Mouse (Mus musculus) embryo, embryonic 11.5 days (tissue): ENCODE data around the gene Atoh7.

Source experiments
- DNase-seq: peaks from one replicate; pipeline ENCODE4 v3.0.0-alpha.2; 2012; ENCODE audit warnings: low read depth, low spot score

Gene Atoh7

DNA sequence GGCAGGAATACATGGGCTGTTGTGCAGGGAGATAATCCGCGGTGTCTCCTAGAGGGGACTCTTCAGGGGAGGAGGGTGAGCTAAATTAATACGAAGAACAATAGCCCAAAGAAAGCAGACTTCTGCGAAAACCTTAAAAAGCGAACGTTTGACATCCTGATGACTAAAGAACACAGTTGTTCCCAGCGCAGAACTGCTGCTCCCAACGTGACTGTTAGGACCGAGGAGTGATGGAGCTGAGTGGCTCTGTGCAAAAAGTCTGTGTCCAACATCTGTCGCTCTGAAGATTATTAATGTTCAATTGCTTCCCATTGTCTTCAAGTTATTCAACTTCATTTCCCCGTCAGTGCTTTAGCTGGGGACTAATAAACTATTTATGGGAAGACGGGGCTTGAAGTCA is 1.3 kb upstream of the Atoh7 start:
- no peak for DNase-seq

DNA sequence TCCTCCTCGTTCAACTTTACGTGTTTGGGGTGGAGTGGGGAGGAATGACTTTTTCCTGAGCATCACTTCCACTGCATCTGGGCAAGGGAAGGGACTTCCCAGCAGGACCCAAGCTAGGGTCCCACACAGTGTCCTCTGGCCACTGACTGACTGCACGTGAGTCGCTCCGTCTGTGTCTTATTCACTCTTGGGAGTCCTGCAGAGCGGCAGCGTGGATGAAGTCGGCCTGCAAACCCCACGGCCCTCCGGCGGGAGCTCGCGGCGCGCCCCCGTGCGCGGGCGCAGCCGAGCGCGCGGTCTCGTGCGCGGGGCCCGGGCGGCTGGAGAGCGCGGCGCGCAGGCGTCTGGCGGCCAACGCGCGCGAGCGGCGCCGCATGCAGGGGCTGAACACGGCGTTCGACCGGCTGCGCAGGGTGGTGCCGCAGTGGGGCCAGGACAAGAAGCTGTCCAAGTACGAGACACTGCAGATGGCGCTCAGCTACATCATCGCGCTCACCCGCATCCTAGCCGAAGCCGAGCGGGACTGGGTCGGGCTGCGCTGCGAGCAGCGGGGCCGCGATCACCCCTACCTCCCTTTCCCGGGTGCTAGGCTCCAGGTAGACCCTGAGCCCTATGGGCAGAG is 601 bp downstream of the Atoh7 start:
- DNase-seq, result no peak

DNA sequence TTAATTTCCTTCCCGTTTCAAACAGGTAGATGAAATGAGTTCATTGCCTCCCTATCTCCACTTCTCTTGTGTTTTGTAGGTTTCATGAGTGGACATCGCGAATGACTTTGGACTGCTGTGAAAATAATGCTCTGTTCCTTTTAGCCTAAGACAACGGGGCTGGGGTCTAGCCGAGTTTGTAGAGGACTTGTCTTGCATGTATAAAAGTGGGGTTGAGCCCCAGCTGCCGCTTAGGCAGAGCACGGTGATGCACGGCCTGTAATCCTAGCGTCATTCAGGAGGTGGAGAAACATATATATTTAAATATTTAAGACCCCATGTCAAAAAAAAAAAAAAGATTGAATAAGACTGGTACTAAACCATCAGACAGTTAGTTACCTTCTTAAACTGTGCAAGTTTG is 1.2 kb downstream of the Atoh7 start:
- DNase-seq, result no peak

DNA sequence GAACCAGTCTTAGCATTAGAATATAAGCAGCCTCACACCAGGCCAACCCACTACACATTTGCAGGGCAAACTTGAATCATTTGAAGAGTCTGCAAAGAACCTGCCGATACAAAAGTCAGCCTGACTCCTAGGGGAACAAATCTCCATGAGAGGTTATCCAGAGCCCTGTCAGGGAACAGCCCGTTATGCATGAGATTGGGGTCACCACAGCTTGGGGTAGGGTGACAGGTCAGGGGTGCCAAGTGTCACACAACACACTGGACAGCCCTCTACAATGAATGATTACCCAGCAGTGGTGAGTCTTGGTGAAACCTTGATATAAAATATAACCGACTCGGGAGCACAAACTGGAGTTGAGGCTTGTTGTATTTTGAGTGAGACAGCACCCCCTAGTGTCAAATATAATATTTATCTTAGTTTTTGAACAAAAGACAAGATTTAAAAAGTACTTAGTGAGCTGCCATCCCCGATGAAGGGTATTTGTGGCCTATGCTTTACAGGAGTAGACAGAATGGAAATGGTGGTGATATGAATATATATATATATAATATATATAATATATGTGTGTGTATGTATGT is 13.7 kb downstream of the Atoh7 start:
- DNase-seq, result no peak

DNA sequence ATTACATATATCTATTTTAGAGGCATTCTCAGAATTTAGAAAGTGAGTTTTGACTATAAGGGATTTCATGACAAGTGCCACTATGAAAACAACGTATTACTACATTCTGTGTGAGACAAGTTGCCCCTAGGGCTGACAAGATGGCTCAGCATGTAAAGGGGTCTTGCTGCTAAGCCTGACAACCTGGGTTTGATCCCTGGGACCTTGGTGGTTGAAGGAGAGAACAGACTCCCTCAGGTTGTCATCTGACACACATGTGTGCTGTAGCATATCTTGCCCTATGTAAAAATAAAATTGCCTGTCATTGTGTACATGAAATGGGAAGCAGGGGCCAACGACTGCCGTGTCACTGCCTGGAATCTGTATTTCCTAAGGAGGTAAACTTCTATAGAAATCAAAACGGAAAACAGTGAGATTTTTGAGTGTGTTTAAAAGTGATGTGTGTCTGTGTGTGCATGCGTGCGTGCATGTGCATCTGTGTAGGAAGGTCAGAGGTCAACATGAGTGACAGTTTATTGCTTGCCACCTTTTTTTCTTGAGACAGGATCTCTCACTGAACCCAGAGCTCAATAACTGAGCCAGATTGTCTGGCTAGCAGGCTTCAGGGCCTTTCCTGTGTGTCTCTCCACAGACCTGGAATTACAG is 14.4 kb downstream of the Atoh7 start:
- DNase-seq, result no peak

DNA sequence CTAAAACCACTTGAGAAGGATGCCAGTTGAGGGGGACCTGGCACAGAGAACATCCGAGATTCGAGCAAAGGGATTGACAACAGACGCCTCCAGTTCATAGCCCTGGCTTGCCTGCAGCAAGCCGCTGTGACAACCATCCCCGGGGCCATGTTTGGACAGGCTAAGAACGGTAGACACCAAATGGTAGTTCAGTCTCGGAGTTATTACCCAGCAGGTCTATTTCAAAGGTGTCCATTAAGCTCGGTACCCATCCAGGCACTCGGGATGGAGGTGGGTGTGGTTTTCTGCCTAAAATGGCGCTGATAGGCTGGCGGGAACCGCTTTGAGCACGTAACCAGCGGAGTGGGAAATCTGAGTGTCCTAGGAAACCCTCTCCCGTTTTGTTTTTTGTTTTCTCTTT is 16.4 kb downstream of the Atoh7 start:
- DNase-seq, result no peak

DNA sequence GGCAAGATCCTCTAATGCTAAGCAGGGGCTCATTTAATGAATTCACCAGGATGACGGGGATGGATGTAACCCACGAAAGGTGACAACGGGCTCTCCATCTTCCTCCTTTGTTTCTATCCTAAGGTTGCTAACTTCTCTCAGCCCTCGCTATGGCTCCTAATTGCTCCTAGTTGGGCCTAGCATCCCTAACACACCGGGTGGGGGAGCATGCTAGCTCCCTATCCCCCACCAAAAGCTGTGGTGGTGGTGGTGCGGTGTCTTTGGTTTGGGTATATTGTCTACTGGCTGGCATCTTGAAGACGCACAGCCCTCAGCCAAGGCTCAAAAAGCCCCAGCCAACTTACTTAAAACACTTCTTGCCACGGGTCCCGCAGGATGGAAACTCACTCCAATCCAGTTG is 16.9 kb downstream of the Atoh7 start:
- DNase-seq, result no peak

DNA sequence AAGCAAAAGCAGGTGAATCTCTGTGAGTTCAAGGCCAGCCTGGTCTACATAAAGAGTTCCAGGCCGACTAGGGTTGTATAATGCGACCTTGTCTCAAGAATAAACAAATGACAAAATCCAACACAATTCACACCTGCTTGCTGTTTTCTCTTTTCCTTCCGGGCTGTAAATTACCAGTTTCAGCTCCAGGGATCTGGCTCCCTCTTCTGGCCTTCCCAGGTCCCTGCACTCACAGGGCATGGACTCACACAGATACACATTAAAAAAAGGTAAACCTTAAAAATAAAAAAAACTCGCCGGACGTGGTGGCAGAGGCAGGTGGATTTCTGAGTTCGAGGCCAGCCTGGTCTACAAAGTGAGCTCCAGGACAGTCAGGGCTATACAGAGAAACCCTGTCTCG is 18.1 kb downstream of the Atoh7 start:
- DNase-seq, result no peak

DNA sequence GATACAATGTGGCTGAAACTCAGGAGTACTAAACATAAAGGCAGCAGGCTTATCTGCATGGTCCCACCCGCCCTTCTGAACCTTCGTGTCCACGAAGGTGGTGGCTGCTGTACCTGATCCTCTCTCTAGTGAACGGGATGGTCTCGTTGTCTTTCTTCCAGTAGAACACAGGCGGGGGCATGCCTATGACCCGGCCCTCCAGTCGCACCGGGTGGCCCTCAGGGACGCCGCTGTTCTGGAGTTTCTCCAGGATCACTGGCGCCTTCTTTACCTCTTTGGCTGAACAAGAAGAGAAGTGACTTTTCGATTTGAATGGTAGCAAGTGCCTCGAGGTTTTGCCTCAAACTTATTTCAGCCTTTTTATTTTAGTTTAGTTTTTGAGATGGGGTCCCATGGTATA is 20.5 kb downstream of the Atoh7 start:
- no peak for DNase-seq

DNA sequence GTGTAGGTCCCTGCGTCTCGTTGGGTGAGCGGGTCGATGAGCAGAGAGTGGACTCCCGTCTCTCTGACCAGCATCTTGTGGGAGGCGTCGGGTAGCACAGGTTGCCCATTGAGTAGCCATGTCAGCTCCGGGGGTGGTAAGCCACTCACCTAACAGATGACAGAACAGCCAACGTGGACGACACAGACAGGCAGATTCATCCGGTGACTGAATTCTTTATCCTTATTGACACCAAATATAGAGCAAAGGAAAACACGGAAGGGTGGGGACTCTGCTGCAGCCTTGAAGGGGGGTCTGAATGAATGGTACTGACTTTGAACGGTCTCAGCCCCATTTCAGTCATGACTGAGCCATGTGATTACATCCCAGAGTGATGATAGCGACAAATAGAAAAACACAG is 22.5 kb downstream of the Atoh7 start:
- DNase-seq, result no peak

DNA sequence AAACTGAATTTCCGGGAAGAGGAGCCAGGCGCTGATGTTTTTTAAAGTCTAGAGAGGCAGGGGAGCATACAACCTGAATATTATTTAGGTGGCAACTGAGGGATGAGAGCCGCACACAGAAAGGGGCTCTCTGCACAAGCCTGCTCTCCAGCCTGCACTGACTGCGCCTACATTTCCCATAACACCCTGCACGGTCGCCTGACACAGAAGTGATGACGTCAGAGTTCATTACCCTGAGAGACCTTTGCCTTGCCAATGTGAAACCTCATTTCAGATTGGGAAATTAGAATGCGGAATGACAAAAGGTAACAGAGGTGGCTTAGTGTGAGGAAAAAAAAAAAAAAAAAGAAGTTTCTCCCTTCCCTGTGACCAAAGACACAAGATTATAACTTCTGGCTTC is 23.1 kb downstream of the Atoh7 start:
- DNase-seq, result no peak

DNA sequence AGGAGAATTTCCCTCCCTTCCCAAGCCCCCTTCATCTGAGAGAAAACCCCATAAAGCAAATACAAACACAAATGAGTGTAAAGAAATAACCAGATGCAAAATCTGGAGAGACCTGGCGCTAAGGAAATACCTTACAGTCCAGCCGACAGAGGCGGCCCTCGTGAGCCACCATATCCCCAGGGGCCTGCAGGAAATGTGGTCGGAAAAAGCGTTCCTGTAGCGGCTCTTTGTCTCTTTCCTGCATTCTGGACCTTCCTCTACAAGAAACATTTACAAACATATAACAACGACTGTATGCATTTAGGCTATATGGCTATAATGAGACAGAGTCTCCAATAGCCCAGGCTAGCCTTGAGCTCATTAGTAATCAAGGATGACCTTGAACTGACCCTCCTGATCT is 23.7 kb downstream of the Atoh7 start:
- no peak for DNase-seq

DNA sequence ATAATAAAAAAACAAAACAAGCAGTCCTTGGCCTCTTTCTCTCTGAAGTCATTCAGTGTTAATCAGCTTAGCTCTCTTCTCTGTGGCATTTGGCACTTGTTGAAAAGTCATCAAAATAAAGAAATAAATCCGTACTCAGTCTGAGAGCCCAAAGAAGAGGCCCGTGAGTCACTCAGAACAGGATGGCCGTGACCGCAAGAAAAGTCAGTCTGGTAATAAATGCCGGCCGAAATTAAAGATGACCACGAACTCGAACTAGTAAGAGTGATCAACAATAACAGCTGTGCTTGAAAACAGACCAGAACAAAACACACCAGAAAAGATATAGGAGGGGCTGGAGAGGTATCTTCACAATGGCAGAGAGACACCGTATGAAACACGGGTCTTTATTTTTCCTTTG is 24.6 kb downstream of the Atoh7 start:
- DNase-seq, result no peak

DNA sequence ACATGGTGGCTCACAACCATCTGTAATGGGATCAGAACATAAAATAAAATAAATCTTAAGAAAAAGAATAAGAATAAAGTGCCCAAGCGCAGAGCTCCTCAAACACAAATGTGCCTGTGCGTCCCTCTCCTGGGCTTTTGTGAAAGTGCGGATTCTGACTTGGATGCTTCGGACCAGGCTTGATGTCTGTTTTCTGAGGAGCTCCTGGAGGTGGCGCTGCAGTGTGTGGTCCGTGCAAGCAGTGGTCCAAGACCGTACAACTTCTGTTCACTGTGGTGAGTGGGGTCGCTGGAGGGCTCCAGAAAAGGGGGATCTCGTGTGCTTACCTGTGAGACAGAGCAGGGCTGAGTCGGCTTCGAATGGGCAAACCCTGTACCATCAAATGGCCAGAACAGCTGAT is 25.9 kb downstream of the Atoh7 start:
- no peak for DNase-seq

DNA sequence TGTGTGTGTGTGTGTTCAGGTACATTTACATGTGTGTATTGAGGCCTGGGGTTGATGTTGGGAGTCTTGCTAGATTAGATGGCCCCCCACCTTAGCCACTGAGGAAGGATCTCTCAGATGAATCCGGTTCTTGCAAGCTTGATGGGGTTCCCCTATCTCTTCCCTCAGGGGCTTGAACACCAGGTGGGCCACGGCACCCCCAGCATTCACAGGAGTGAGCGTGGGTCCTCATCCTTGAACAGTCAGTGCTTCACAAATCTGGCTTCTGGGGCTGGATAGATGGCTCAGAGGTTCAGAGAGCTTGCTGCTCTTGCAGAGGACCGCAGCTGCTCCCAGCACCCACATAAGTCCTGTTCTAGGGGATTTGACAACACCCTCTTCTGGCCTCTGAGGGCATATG is 26.7 kb downstream of the Atoh7 start:
- no peak for DNase-seq

DNA sequence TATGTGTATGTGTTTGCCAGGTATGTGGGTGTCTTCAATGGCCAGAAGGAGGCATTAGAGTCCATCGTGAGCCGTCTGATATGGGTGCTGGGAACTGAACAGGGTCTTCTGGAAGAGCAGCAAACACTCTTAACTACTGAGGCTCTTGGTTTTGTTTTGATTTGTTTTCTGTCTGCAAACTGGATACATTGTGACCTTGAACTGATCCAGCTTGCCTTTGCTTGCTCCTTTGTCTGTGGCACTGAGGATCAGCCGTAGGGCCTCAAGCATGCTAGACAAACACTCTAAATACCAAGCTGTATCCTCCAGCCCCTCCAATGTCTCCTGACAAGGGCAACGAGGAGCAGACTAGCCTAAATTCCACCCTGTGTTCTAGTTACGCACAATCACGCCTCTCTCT is 27.7 kb downstream of the Atoh7 start:
- no peak for DNase-seq

DNA sequence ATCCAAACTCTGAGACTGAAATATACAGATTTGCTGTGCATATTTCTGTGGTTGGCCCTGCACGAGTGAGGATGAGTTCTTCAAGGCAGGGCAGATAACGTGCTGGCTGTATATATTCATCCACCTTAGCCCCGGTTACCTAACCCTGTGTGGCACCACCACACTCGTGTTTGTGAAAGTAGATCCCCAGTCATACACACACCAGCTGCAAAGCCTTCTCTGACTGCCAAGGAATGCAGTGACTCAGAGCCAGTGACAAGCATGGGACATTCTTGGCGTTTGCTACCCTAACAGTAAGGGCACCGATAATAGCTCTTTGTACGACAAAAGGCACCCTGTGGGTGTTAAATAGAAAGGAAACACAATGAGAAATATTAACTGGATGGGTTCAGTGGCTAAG is 28.8 kb downstream of the Atoh7 start:
- DNase-seq, result no peak

DNA sequence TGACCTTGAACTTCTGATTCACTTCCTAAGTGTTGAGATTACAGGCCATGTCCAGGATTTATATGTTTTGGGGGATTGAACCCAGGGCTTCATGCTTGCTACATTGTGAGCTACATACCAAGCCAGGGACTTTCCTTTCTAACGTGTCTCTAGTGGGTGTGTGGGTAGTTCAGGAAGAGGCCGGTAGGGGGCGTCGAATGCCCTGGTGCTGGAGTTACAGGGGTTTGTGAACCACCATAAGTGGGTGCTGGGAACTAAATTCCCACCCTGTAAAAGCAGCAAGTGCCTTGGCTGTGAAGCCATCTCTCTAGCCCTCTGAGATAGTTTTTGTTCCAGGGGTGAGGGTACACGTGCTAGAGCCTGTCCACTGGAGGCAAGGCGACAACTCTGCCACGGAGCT is 31.0 kb downstream of the Atoh7 start:
- no peak for DNase-seq

DNA sequence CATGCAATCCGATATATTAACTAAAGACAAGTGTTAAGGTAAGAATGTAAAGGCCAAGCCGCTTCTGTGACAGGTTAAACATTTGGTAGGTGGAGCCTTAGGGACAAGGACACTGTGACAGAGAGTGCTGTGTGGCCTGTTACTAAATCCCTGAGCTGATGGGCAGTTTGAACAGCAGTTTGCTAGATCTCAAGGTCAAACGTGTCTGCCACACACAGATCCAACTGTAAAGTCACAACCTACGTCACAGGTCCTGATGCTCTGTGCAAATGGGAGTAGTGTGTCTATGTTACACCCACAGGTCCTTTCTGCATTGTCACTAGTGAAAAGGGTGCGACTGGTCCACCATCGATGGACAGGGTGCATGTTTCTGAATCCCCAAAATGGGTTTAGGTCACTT is 32.9 kb downstream of the Atoh7 start:
- DNase-seq, result no peak

DNA sequence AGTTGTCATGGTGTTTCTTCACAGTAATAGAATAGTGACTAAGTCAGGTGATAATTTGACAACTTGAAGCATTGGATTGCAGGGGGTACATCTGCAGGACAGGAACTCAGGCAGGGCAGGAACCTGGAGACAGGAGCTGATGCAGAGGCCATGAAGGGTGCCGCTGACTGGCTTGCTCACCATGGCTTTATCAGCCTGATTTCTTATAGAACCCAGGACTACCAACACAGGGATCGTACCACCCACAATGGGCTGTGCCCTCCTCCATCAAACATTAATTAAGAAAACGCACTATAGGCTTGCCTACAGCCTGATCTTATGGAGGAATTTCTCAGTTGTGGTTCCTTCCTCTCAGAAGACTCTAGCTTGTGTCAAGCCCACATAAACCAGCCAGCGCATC is 33.9 kb downstream of the Atoh7 start:
- no peak for DNase-seq

DNA sequence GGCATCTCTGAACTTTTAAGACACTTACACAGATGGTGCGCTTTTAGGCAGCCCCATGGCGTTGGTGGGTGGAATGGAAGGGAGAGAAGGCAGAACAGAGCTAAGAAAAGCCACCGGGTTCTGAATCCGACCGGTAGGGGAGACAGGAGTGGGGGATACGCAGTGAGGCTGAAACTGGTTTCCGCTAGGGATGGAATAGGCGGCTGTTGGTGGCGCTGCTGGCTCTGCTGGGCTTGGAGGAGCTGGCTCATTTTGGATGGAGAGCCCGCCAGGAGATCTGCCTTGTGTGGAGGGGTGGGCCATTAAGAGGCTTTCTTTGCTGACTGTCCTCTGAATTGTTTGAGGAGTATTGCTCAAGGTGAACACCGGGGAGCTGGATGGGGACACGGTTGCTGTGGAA is 36.2 kb downstream of the Atoh7 start:
- no peak for DNase-seq

DNA sequence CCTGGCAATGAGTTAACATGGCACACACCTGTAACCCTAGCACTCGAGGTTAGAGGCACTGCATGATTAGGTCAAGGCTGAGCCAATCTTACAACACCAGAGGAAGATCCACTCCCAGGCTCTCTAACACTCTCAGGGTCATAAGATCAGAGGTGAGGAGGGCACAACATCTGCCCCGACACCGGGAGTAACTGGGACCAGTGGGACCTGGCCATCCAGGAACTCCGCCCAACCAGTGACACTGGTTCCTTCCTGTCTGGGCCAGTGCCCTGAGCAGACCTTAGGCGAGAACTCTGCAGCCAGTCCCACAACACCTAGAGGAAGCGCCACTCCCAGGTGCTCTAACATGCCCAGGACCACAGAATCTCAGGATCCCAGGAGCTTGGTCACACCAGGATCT is 37.0 kb downstream of the Atoh7 start:
- no peak for DNase-seq

DNA sequence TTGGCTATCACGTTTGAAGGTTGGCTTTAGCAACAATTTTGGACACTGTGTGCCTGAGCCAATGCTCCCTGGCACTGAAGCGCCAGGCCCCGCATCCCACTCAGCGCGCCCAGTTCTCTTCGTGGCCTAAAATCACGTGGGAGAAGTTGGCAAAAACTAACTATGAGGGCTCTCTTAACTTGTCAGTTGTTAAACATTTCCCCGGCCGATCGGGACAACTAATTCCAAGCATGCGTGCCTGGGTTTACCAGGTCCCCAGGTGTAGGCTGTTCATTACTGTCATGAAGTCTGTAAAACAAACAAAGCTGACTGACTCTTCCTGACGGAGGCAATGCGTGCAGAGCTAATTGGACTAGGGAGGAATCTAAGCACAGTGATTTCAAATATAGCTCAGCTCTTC is 43.2 kb downstream of the Atoh7 start:
- no peak for DNase-seq
